Mouse (Mus musculus) lung, embryonic 15.5 days (tissue): Measurements from ENCODE around the gene Rad51d. TPM values are rescaled to one million over a fixed set of nuclear protein-coding genes. Genes with fewer than 3 reads are reported as not detected.

Source experiments
- ATAC-seq: fragments of 200-750 bp; cut with Nextera tagmentation; 2 replicates; pipeline ENCODE4 v1.8.0; 2017; ENCODE audit warnings: moderate number of reproducible peaks, borderline replicate concordance; ENCODE audit not compliant: low FRiP score, low TSS enrichment; ENCODE audit errors: extremely low read depth
- H3K27ac ChIP-seq: fragments of 300-500 bp; sonication (generic); 2 replicates; pipeline ENCODE4 v1.5.1; 2015; ENCODE audit warnings: moderate library complexity, mild to moderate bottlenecking, inconsistent platforms
- H3K27me3 ChIP-seq: fragments of 300-500 bp; sonication (generic); 2 replicates; pipeline ENCODE4 v1.6.1; 2015; ENCODE audit warnings: inconsistent platforms
- H3K36me3 ChIP-seq: fragments of 300-500 bp; sonication (generic); 2 replicates; pipeline ENCODE4 v1.6.1; 2015; ENCODE audit warnings: inconsistent platforms
- H3K4me1 ChIP-seq: fragments of 300-500 bp; sonication (generic); 2 replicates; pipeline ENCODE4 v1.6.1; 2015; ENCODE audit warnings: inconsistent platforms
- H3K4me2 ChIP-seq: fragments of 300-500 bp; sonication (generic); 2 replicates; pipeline ENCODE4 v1.6.1; 2015; ENCODE audit warnings: inconsistent platforms, mild to moderate bottlenecking, moderate library complexity
- H3K4me3 ChIP-seq: fragments of 300-500 bp; sonication (generic); 2 replicates; pipeline ENCODE4 v1.5.1; 2015; ENCODE audit warnings: mild to moderate bottlenecking, inconsistent platforms
- H3K9ac ChIP-seq: fragments of 300-500 bp; sonication (generic); 2 replicates; pipeline ENCODE4 v1.6.1; 2015; ENCODE audit warnings: inconsistent platforms
- H3K9me3 ChIP-seq: fragments of 300-500 bp; sonication (generic); 2 replicates; pipeline ENCODE4 v1.6.1; 2016; ENCODE audit warnings: inconsistent platforms
- WGBS: fragments of 180-500 bp; shearing (Covaris S2); methylation state at CpG from one replicate; pipeline ENCODE4 v1.1.7; 2015; 5-methylcytosine and 5-hydroxymethylcytosine counted together
- polyA plus RNA-seq: library from polyadenylated mRNA; unstranded; fragments of >200 nt; fragmentation: Nextera tagmentation; extraction: Ambion mirVana; gene quantifications from 2 replicates; pipeline ENCODE4 v1.2.1, GENCODE M21; 2015

Rad51d gene
- polyA plus RNA-seq, 1 experiment from 2014 or later: 13.2 TPM

DNA sequence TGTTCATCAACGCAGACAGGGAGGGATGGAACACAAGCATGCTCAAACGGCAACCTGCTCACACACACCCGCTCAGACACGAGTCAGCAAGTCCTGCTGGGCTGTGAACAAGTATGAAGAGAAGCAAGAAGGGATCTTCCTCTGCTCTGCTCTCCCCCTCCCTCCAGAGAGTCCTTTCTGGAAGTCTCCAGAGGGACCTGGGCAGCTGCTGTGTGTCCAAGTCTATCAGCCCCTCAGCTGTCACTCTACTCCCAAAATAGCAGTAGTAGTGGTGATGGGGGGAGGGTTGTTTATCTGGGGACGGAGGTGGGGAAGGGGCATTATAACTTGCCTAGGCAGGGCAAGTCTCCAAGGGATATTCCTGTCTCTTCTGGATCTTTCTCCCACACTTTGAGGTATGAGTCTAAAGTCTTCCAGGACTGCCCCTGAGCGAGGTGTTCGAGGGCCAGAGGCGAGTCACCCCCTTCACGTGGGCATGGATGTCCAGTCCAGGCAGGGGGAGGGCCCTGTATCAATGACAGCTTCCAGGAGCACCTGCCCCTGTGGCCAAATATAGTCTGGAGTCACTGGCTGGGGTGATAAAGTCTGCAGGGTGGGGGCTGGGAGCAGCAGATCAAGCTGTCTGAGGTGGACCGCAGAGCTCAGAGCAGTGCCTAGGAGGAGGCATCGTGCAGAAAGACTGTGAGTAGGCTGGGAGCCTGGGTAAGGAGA is 20.4 kb upstream of the Rad51d start:
- Histone ChIP-seq H3K9me3 (no peaks in the 10 kb centered on the region), H3K36me3 (no peaks in the 10 kb centered on the region), H3K4me3 (no peak overlapping the region), H3K27ac (no peak overlapping the region), H3K9ac (no peak overlapping the region), H3K4me2 (no peak overlapping the region), H3K4me1 (peaks cover 14% of the 10 kb centered on the region), H3K27me3 (peaks cover 9% of the 10 kb centered on the region; the same call in 1 of the 2 replicates)
- 0 out of 2 replicates have a peak, but pooled peaks have one; percentile 10 for ATAC-seq
- 58% methylated on average over 11 of the region's 11 CpGs for WGBS

DNA sequence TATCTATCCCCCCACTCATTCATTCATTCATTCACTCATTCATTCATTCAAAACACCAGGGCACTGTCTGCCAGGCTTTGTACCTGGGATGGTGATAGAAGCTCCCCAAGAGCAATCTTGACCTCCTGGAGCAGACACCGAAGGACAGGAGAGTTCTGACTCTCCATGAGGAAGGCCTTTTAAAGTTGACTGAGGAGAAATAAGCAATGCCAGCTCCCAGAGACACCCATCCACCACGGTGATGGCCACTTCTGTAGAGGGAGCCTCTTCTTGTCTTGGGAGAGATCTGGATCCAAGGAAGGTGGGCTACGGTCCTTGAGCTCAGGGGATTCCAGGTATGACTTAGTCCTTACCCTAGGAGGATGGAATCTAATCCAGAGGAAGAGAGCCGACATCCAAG is 19.8 kb upstream of the Rad51d start, which contains the start of gene Unc45b:
TSS of gene Unc45b (plus strand) at position 301 of the 400 bp plus-strand sequence.
- Histone ChIP-seq H3K27me3 (peaks cover 9% of the 10 kb centered on the region; the same call in 1 of the 2 replicates), H3K4me3 (no peak within 1 kb of the TSS), H3K9me3 (no peaks in the 10 kb centered on the region), H3K27ac (no peak within 1 kb of the TSS), H3K4me2 (no peak within 1 kb of the TSS), H3K4me1 (peaks cover 14% of the 10 kb centered on the region), H3K36me3 (peaks cover 5% of the 10 kb centered on the region; the same call in 1 of the 2 replicates), H3K9ac (no peak within 1 kb of the TSS)
- no peak for ATAC-seq
- WGBS: 81% methylated on average over 4 of the region's 4 CpGs

DNA sequence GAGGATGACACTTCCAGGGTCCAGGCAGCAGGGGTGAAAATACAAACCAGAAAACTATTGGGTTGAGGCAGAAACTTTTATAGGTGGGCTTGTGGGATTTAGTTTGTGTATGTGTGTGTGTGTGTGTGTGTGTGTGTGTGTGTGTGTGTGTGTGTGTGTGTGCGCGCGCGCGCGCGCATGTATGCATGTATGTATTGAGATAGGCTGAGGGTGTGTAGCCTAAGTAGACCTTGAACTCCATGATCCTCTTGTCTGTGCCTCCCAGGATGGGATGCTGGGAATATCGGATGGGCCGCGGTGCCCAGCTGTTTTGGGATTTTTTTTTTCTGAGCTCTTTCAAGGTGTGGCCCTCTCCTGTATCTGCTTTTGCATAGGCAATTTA is 18.2 kb upstream of the Rad51d start:
- peak overlapping the region; percentile 77; the same call in 1 of the 2 replicates for H3K9ac ChIP-seq
- peaks cover 9% of the 10 kb centered on the region for H3K4me1 ChIP-seq
- H3K27me3 ChIP-seq: peaks cover 5% of the 10 kb centered on the region; the same call in 1 of the 2 replicates
- peaks cover 22% of the 10 kb centered on the region for H3K36me3 ChIP-seq
- ATAC-seq: no peak
- H3K27ac ChIP-seq: no peak overlapping the region
- 89% methylated on average over 3 of the region's 10 CpGs for WGBS
- peak overlapping the region; percentile 78 for H3K4me3 ChIP-seq
- no peaks in the 10 kb centered on the region for H3K9me3 ChIP-seq
- peak overlapping the region; percentile 86 for H3K4me2 ChIP-seq

DNA sequence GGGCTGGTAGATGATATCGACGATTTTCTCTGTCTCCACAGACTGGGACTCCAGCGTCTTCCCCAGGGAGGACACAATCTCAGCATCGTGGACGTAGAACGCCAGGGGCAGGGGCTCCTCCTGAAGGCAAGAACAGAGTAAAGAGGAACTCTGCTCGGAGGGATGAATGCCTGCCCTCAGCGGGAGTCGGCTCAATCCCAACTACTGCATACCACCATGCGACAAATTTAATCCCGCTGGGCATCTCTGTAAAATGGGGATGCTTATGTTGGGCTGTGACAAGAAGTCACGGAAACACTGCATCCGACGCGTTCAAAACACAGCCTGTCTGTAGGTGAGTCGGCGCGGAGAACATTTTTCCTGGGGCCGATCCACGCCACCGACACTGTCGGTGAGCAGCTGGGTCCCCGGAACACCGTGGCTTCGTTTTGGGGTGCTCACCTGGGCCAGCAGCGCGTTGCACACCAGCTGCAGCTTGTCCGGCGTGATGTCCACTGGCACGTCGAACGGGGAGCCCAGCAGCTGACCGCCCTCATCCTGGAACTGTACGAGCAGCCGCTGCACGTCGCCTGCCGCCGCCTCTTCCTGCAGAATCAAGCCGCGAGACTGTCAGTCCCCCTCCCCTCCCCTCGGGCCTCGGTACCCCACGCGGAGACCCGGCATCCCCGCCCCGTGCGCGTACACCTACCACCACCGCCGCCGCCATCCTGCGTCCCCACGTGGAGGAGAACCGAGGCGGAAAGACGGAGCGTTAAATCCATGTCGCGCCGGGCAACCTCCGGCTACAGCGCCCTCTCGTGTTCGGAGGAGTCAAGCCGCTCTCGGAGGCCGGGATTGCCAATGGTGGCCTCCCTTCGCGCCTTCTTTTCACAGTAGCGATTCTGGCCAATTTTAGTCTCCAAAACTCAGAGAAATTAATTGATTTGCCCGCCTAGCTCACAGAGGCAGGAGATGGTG is 17.5 kb upstream of the Rad51d start, which contains the start of gene Nle1:
TSS of gene Nle1 (minus strand) at position 761 of the 957 bp plus-strand sequence.
- WGBS: under 1% methylated on average over 73 of the region's 73 CpGs
- Histone ChIP-seq H3K27ac (no peak within 1 kb of the TSS), H3K4me2 (peak within 1 kb of the TSS; percentile 86), H3K4me1 (peaks cover 9% of the 10 kb centered on the region), H3K4me3 (peak within 1 kb of the TSS; percentile 78), H3K9ac (peak within 1 kb of the TSS; percentile 77), H3K9me3 (no peaks in the 10 kb centered on the region), H3K27me3 (no peaks in the 10 kb centered on the region; the same call in 1 of the 2 replicates), H3K36me3 (peaks cover 28% of the 10 kb centered on the region)
- ATAC-seq: peak; percentile 58; the same call in 1 of the 2 replicates

DNA sequence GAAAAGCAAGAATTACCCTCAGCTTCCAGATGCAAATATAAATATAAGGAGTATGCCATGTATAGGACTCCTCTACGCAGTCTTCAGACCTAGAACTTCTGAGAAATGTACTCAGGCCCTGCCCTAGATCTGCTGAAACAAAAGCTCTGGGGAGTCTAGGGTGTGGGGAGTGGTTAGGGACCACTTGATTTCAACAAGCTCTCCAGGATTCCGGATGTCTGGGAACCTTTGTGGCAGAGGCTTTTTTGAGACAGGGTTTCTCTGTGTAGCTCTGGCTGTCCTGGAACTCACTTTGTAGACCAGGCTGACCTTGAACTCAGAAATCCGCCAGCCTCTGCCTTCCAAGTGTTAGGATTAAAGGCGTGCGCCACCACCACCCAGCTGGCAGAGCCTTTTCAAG is 15.4 kb upstream of the Rad51d start:
- H3K27me3 ChIP-seq: no peaks in the 10 kb centered on the region
- no peaks in the 10 kb centered on the region for H3K9me3 ChIP-seq
- WGBS: 83% methylated on average over 5 of the region's 5 CpGs
- H3K36me3 ChIP-seq: peaks cover 47% of the 10 kb centered on the region
- H3K4me1 ChIP-seq: peaks cover 9% of the 10 kb centered on the region
- H3K4me3 ChIP-seq: no peak overlapping the region
- no peak overlapping the region for H3K9ac ChIP-seq
- ATAC-seq: no peak
- no peak overlapping the region for H3K27ac ChIP-seq
- no peak overlapping the region for H3K4me2 ChIP-seq

DNA sequence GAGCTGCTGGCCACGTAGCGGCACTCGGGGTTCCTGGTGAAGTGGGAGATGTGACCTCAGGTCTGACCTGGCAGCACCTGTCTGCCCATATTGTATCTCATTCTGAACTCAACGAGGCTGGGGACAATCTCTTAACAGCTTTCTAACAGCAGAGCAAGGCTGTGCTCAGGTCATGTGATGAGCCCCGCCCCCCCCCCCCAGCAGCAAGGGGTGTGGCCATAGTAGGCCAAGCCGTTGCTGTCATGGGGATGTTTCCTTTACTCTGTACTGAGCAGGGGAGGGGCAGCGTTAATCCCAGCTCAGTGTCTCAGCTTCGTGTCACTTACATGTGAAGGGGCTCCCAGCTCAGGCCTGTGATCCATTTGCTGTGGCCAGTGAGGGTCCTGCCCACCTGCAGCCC is 14.5 kb upstream of the Rad51d start:
- ATAC-seq: no peak
- Histone ChIP-seq H3K4me3 (no peak overlapping the region), H3K4me2 (no peak overlapping the region), H3K4me1 (peaks cover 9% of the 10 kb centered on the region), H3K36me3 (peaks cover 55% of the 10 kb centered on the region), H3K9ac (no peak overlapping the region), H3K27me3 (no peaks in the 10 kb centered on the region), H3K27ac (no peak overlapping the region), H3K9me3 (no peaks in the 10 kb centered on the region)
- WGBS: 61% methylated on average over 8 of the region's 8 CpGs

DNA sequence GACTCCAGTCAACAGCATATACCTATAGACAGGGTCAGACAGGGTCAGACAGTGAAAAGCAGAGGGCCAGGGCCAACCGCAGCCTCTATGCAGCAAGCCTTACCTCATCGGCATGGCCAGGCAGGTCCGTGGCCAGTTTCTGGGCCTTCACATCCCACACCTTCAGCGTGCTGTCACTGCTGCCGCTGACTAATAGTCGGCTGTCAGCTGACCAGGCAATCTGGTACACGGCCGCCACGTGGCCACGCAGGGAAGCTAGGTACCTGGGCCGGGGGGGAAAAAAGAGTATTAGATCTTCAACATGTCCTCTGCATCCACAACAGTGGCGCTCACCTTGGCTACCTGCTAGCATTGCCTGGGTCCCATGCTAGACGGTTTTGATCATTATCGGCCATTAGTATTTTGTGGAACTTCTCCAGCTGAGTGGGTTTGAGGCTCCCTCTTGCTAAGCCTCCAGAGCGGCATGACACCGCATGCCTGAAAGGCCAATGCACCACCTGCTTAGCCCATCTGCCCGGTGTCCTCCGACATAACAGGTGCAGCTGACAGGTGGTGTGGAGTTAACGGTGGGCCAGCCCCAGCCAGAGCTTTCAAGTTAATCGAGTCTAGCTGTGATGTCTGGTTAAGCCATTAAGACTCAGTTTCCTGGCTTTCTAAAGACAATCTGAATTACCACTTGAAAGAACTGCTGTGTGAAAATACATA is 11.3 kb upstream of the Rad51d start:
- H3K4me1 ChIP-seq: no peaks in the 10 kb centered on the region
- no peaks in the 10 kb centered on the region for H3K27me3 ChIP-seq
- H3K27ac ChIP-seq: no peak overlapping the region
- H3K36me3 ChIP-seq: peaks cover 59% of the 10 kb centered on the region
- H3K4me2 ChIP-seq: no peak overlapping the region
- ATAC-seq: no peak
- no peaks in the 10 kb centered on the region for H3K9me3 ChIP-seq
- no peak overlapping the region for H3K9ac ChIP-seq
- no peak overlapping the region for H3K4me3 ChIP-seq
- WGBS: 90% methylated on average over 20 of the region's 20 CpGs

DNA sequence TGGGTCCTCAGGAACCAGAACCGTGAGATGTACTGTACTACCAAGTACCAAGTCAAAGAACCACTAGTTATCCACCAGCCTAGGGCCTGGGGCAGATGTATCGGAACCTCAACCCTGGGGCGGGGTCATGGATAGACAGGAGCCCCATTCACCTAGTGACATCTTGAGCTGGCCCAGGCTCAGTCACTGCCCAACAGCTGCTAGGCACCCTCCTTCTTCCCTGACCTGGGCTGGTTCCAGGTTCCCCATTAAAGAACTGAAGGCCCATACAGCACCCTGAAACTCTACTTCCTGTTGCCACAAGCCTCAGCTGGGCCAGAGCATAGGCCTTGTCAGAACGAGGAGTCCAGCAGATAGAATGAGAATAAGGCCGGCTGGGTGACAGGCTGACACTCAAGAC is 9.3 kb upstream of the Rad51d start:
- Histone ChIP-seq H3K4me3 (no peak overlapping the region), H3K27ac (no peak overlapping the region), H3K9me3 (no peaks in the 10 kb centered on the region), H3K4me2 (no peak overlapping the region), H3K27me3 (no peaks in the 10 kb centered on the region), H3K4me1 (no peaks in the 10 kb centered on the region), H3K36me3 (peaks cover 49% of the 10 kb centered on the region), H3K9ac (no peak overlapping the region)
- WGBS: 92% methylated on average over 5 of the region's 5 CpGs
- ATAC-seq: no peak

DNA sequence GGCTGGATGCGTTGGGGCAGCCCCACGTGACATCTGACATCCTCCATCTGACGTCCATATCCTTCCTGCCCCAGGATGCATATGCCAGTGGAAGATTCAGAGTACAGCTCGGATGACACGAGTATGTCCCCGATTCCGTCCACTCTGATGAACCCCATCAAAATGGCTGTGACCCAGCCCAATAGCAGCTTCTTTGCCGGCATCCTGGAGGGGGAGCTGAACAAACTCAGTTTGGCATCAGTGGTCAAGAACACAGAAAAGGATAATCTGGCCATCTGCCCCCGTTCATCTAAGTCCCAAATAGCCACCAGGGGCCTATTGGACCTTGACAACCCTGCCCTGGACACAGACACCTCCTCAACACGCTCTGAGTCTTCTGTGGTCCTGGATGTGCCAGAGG is 7.1 kb upstream of the Rad51d start:
- H3K4me3 ChIP-seq: no peak overlapping the region
- ATAC-seq: no peak
- H3K27me3 ChIP-seq: no peaks in the 10 kb centered on the region
- no peak overlapping the region for H3K9ac ChIP-seq
- H3K36me3 ChIP-seq: peaks cover 27% of the 10 kb centered on the region
- no peak overlapping the region for H3K4me2 ChIP-seq
- H3K9me3 ChIP-seq: no peaks in the 10 kb centered on the region
- no peaks in the 10 kb centered on the region for H3K4me1 ChIP-seq
- H3K27ac ChIP-seq: no peak overlapping the region
- WGBS: 78% methylated on average over 10 of the region's 10 CpGs

DNA sequence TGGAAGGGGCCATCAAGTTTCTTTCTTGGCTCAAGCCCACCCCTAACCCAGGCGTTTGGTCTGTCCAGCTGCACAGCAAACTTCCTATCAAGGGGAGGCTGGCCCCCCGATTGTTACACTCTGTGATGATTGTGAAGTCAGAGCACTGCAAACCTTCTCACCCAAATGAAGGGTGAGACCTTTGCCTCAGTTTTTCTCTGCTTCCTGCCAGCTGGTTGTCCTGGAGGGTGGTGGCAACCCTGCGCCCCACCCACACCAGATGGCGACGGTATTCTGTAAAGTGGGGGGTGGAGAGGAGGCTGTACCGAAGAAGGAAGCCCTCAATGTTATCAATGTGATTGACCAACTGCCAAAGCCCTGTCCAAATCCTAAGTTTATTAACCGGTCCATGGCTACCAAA is 1.5 kb upstream of the Rad51d start, which contains the start of gene Fndc8:
TSS of gene Fndc8 (plus strand) at position 189 of the 400 bp plus-strand sequence.
- no peak within 1 kb of the TSS for H3K9ac ChIP-seq
- H3K4me2 ChIP-seq: no peak within 1 kb of the TSS
- H3K36me3 ChIP-seq: no peaks in the 10 kb centered on the region
- H3K4me1 ChIP-seq: peaks cover 19% of the 10 kb centered on the region
- no peaks in the 10 kb centered on the region for H3K27me3 ChIP-seq
- H3K4me3 ChIP-seq: no peak within 1 kb of the TSS
- no peak for ATAC-seq
- H3K9me3 ChIP-seq: no peaks in the 10 kb centered on the region
- no peak within 1 kb of the TSS for H3K27ac ChIP-seq
- WGBS: 54% methylated on average over 7 of the region's 7 CpGs

DNA sequence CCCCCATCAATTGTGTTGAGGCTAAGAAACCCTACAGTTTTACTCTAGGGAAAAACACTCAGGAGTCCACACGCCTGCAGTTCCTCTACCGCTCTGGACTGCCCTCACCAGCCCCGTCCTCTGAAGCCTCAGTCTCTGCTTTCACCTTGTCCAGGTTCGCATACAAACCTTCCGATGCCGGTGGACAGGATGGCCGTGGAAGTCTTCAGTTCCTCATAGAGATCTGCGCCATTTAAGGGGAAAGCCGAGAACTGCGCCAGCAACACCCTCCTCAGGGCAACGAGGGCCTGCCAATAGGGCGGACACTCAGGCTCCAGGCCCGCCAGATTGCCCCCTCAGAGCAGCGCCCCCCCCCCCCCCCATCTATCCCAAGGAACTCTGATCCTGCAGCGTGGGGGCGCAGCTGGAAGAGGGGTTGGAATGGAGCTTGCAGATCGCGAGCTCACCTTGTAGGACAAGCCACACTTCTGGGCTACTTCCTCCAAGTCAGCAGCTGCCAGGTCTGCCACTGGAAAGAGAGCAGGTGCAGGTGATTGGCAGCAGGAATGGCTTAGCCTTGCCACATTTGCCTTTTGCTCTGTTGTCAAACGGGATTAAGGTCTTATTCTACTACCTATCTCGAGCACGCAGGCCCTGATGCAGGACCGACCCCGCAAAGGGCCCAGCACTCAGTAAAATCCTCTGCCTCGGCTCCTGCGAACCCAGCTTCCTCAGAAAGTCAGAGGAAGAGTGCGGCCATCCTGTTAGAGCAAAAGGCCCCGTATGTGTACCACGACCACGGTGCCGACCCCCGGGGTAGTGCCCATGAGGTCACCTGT is 681 bp downstream of the Rad51d start:
- ATAC-seq: peak; percentile 33
- WGBS: 6% methylated on average over 29 of the region's 31 CpGs
- Histone ChIP-seq H3K9ac (peak overlapping the region; percentile 69), H3K4me1 (peaks cover 19% of the 10 kb centered on the region), H3K9me3 (no peaks in the 10 kb centered on the region), H3K27ac (peak overlapping the region; percentile 75), H3K36me3 (no peaks in the 10 kb centered on the region), H3K27me3 (no peaks in the 10 kb centered on the region), H3K4me2 (peak overlapping the region; percentile 86), H3K4me3 (peak overlapping the region; percentile 67)
